Mouse (Mus musculus) heart, embryonic 14.5 days (tissue): ENCODE measurements around the gene Zfp59. TPM values are rescaled to one million over a fixed set of nuclear protein-coding genes. Genes with fewer than 3 reads are reported as not detected.
A peak's percentile ranks its signal among the peaks of the same experiment; 100 is the strongest.
"Not testable (repeated sequence)": the region's sequence is repeated elsewhere in the genome, so short reads cannot be mapped to it uniquely, and the experiment has no call there.

Experiments used
- ATAC-seq: fragments of 200-750 bp; cut with Nextera tagmentation; 2 replicates; pipeline ENCODE4 v1.8.0; 2017; ENCODE audit warnings: low read depth, moderate TSS enrichment; ENCODE audit not compliant: insufficient number of reproducible peaks, insufficient read depth, low FRiP score
- H3K27ac ChIP-seq, 2 experiments: fragments of 200-500 bp in 1 of 2; fragments of 300-500 bp in 1 of 2; sonication (generic) in 1 of 2; replicated peaks in 1 of 2; 2 replicates each; pipeline ENCODE4 v1.5.1; 2012 to 2014; ENCODE audit warnings: low read depth in 2 of 2, low read length in 2 of 2, control low read depth in 1 of 2, mild to moderate bottlenecking in 1 of 2, mixed read lengths in 1 of 2; ENCODE audit not compliant: control insufficient read depth in 1 of 2, insufficient read depth in 1 of 2
- H3K27me3 ChIP-seq: fragments of 300-500 bp; sonication (generic); 2 replicates; pipeline ENCODE4 v1.6.1; 2014; ENCODE audit warnings: mild to moderate bottlenecking, low read length, control low read depth; ENCODE audit not compliant: control insufficient read depth, insufficient read depth
- H3K36me3 ChIP-seq: fragments of 300-500 bp; sonication (generic); 2 replicates; pipeline ENCODE4 v1.6.1; 2014; ENCODE audit warnings: mild to moderate bottlenecking, control low read depth, low read length, mixed read lengths; ENCODE audit not compliant: control insufficient read depth, insufficient read depth
- H3K4me1 ChIP-seq, 2 experiments: fragments of 200-500 bp in 1 of 2; fragments of 300-500 bp in 1 of 2; sonication (generic) in 1 of 2; 2 replicates each; pipeline ENCODE4 v1.6.1; 2012 to 2014; ENCODE audit warnings: low read length in 2 of 2, control low read depth in 1 of 2, mixed read lengths in 1 of 2; ENCODE audit not compliant: control insufficient read depth in 2 of 2, insufficient read depth in 2 of 2
- H3K4me2 ChIP-seq: fragments of 300-500 bp; sonication (generic); 2 replicates; pipeline ENCODE4 v1.6.1; 2014; ENCODE audit warnings: mild to moderate bottlenecking, low read length
- H3K4me3 ChIP-seq, 2 experiments: fragments of 200-500 bp in 1 of 2; fragments of 300-500 bp in 1 of 2; sonication (generic) in 1 of 2; 2 replicates each; pipeline ENCODE4 v1.5.1; 2012 to 2014; ENCODE audit warnings: low read length in 2 of 2, mild to moderate bottlenecking in 2 of 2, control low read depth in 1 of 2, low read depth in 1 of 2, moderate library complexity in 1 of 2; ENCODE audit not compliant: control insufficient read depth in 1 of 2, insufficient read depth in 1 of 2
- H3K9ac ChIP-seq: fragments of 300-500 bp; sonication (generic); 2 replicates; pipeline ENCODE4 v1.6.1; 2014; ENCODE audit warnings: mild to moderate bottlenecking, low read length
- H3K9me3 ChIP-seq: fragments of 300-500 bp; sonication (generic); 2 replicates; pipeline ENCODE4 v1.6.1; 2016; ENCODE audit warnings: low read length, control low read depth; ENCODE audit not compliant: control insufficient read depth
- WGBS: fragments of 180-500 bp; shearing (Covaris S2); extraction: QIAGEN DNeasy Blood & Tissue Kit; methylation state at CpG from one replicate; pipeline ENCODE4 v1.1.7; 2014; 5-methylcytosine and 5-hydroxymethylcytosine counted together
- polyA plus RNA-seq: library from polyadenylated mRNA; unstranded; fragments of >200 nt; fragmentation: Nextera tagmentation; extraction: Ambion mirVana; gene quantifications from 2 replicates; pipeline ENCODE4 v1.2.1, GENCODE M21; 2014

The Zfp59 gene
- polyA plus RNA-seq, 1 experiment from 2014 or later, result 5.2 TPM

DNA sequence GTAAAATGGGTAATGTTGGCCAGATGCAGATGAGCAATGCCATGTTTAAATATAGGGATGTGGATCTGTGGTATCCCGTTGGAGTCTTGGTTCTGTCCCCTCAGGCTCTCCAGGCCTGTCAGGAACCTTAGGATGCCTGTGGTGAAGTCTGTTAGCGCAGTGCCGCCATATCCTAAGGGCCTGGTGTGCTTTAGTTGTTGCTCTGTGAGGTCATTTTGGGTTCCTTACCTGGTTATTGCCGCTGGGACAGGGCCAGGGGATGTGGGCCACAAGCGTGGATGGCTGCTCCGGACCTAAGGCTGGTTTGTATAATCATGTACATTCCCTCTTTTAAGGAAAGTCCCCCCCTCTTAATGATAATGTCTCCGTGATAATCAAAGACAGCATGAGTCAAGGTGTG, 1.2 kb downstream of the Zfp59 start:
- H3K4me2 ChIP-seq, result no peak overlapping the region
- H3K4me3 ChIP-seq, result no peak overlapping the region; a peak in 1 of 4 replicates
- WGBS, result 82% methylated on average over 7 of the region's 7 CpGs
- H3K9me3 ChIP-seq, result no peaks in the 10 kb centered on the region
- no peaks in the 10 kb centered on the region for H3K27me3 ChIP-seq
- ATAC-seq, result no peak
- H3K27ac ChIP-seq, result no peak overlapping the region
- H3K4me1 ChIP-seq, result peaks cover 2 to 6% of the 10 kb centered on the region in 2 experiments; a peak in 3 of 4 replicates
- no peak overlapping the region for H3K9ac ChIP-seq
- H3K36me3 ChIP-seq, result peaks cover 4% of the 10 kb centered on the region

DNA sequence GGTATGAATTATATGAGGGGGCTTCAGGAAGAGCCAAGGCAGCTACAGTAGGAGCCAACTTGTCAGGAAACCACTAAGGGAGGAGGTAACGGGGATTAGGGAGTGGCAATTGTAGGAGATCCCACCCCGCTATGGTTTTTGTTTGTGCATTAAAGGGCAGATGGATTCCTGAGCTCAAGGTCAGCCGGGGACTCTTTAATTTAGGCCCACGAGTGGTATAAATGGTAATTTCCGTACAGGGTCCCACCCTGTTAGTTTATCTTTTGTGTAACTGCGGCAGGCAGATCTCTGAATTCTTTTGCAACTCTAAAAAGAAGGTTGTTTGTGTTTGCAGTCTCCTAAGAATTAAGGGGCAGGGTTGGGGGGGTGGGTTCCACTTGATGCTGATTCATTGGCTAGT, 1.7 kb downstream of the Zfp59 start:
- Histone ChIP-seq H3K4me3 (no peak overlapping the region), H3K36me3 (peaks cover 9% of the 10 kb centered on the region), H3K27ac (no peak overlapping the region), H3K27me3 (no peaks in the 10 kb centered on the region), H3K4me2 (no peak overlapping the region), H3K9me3 (no peaks in the 10 kb centered on the region), H3K4me1 (peaks cover 2 to 6% of the 10 kb centered on the region in 2 experiments; a peak in 3 of 4 replicates), H3K9ac (no peak overlapping the region)
- WGBS, result 81% methylated on average over 6 of the region's 6 CpGs
- no peak for ATAC-seq

- Histone ChIP-seq H3K27me3 (no peaks in the 10 kb centered on the region), H3K4me2 (no peak within 1 kb of the TSS), H3K27ac (no peak within 1 kb of the TSS), H3K36me3 (peaks cover 14% of the 10 kb centered on the region), H3K9me3 (no peaks in the 10 kb centered on the region), H3K4me3 (no peak within 1 kb of the TSS), H3K4me1 (peaks cover 3 to 12% of the 10 kb centered on the region in 2 experiments), H3K9ac (no peak within 1 kb of the TSS)
- 86% methylated on average over 1 of the region's 1 CpGs for WGBS
- no peak for ATAC-seq
Observed at GRCm38 (mm10) chr7:27857227-27857626, 18.8 kb downstream of the Zfp59 start, which contains the start of gene Zfp607a. Gene Zfp607a (plus strand): TSS chr7:27857527.

GRCm38 (mm10) chr7:27859301-27860251, 21.2 kb downstream of the Zfp59 start:
- WGBS, result 8% methylated on average over 10 of the region's 10 CpGs
- peaks cover 15% of the 10 kb centered on the region for H3K36me3 ChIP-seq
- no peaks in the 10 kb centered on the region for H3K27me3 ChIP-seq
- peak; percentile 62 for ATAC-seq
- peak overlapping the region; percentile 75 for H3K4me2 ChIP-seq
- H3K4me3 ChIP-seq, result peak overlapping the region; percentile 53 to 80; a peak in 3 of 4 replicates
- peaks cover 3 to 12% of the 10 kb centered on the region in 2 experiments for H3K4me1 ChIP-seq
- peak overlapping the region; percentile 88 to 94 for H3K27ac ChIP-seq
- peak overlapping the region; percentile 76 for H3K9ac ChIP-seq
- H3K9me3 ChIP-seq, result no peaks in the 10 kb centered on the region

- Histone ChIP-seq H3K27ac (peak overlapping the region; percentile 88 to 94), H3K36me3 (peaks cover 22% of the 10 kb centered on the region), H3K9me3 (no peaks in the 10 kb centered on the region), H3K27me3 (no peaks in the 10 kb centered on the region), H3K4me3 (peak overlapping the region; percentile 53 to 80), H3K4me2 (peak overlapping the region; percentile 75), H3K9ac (peak overlapping the region; percentile 76), H3K4me1 (peaks cover 3 to 12% of the 10 kb centered on the region in 2 experiments)
- WGBS, result under 1% methylated on average over 22 of the region's 22 CpGs
- ATAC-seq, result peak; percentile 82
Observed at GRCm38 (mm10) chr7:27860396-27861235, 22.2 kb downstream of the Zfp59 start.

DNA sequence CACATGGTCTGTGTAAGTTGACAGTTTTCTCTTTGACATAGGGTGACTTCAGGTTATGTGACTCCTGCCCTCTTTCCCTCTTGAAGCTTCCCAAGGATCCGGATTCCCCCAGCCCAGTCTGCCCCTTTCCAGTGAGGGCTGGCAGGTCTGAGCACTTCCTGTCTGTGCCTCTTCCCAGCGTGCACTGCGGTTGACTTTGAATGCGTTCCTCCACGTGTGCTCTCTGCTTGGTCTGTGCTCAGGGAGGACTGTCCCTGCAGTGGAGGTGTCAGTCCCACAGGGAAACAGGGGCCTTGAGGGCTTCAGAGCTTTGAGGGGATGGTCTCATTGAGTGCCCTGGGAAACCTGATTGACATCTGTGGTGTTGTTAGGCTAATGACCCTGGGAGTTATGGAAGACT, 24.2 kb downstream of the Zfp59 start:
- H3K4me3 ChIP-seq, H3K9ac ChIP-seq, H3K27ac ChIP-seq, H3K27me3 ChIP-seq, ATAC-seq, H3K9me3 ChIP-seq, H3K4me2 ChIP-seq: not testable (repeated sequence)
- peaks cover 40% of the 10 kb centered on the region for H3K36me3 ChIP-seq
- 93% methylated on average over 5 of the region's 5 CpGs for WGBS
- H3K4me1 ChIP-seq, result peaks cover 3 to 12% of the 10 kb centered on the region in 2 experiments

DNA sequence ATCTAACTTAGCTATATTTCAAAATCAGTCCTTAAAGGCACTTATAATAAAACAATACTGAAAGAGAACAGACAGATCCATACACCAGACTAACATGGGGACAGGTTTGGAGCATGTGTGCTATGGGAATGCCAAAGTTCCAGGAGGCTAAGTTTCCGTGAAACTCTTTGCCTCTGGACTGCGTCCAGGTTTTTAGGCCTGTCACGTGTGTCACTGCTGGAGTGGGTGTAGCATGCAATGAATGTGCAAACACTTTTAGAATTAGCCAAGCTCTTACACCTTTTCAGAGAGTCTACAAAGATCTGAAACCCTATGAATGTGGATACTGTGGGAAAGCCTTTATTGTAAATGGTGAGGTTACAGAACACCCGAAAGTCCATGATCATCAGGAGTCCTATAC, 43.3 kb downstream of the Zfp59 start:
- Histone ChIP-seq H3K9ac (no peak overlapping the region), H3K27ac (peak overlapping the region in 1 of 2 experiments; percentile 44; a peak in 1 of 4 replicates), H3K36me3 (peaks cover 47% of the 10 kb centered on the region), H3K4me2 (no peak overlapping the region), H3K4me3 (no peak overlapping the region), H3K27me3 (no peaks in the 10 kb centered on the region), H3K9me3 (no peaks in the 10 kb centered on the region), H3K4me1 (no peaks in the 10 kb centered on the region)
- no peak for ATAC-seq
- 63% methylated on average over 4 of the region's 4 CpGs for WGBS
